Mouse (Mus musculus) embryonic fibroblast, embryonic 13.5 days (primary cell): ENCODE results near the gene Oosp2.

Experiments used
- CTCF ChIP-seq: IDR thresholded peaks from 2 replicates; pipeline ENCODE4 v1.5.1; 2011; ENCODE audit warnings: mild to moderate bottlenecking, control low read depth, low read length, moderate library complexity, borderline replicate concordance; ENCODE audit not compliant: insufficient read depth
- POLR2A ChIP-seq: IDR thresholded peaks from 2 replicates; pipeline ENCODE4 v1.6.1; 2011; ENCODE audit warnings: low read depth, mild to moderate bottlenecking, control low read depth, low read length, moderate library complexity

DNA sequence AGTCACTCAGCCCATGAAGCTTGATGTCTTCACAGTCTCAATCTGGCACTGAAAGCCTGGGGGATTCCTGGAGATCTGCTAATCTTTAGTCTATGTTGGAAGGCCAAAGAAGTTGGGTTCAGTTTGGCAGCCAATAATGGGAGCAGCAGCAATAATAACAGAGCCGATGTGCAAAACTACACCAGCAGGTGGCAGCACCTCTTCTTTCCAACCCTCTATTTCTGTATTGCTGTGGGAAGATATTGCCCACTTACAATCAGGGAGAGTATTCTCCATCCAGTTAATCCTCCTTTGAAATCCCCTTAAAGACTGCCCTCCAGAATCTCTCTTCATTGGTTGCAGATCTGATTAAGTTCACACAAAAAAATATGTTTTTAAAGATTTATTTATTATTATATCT lies 52.2 kb downstream of the Oosp2 start:
- TF ChIP-seq CTCF (no peak), POLR2A (no peak)
